Mouse (Mus musculus) limb, embryonic 14.5 days (tissue): ENCODE results near the gene Pard3b. TPM values are rescaled to one million over a fixed set of nuclear protein-coding genes. Genes with fewer than 3 reads are reported as not detected.
A peak's percentile ranks its signal among the peaks of the same experiment; 100 is the strongest.

Experiments
- ATAC-seq: fragments of 200-750 bp; cut with Nextera tagmentation; 2 replicates; pipeline ENCODE4 v1.8.0; 2017; ENCODE audit warnings: low read depth, moderate number of reproducible peaks, moderate TSS enrichment; ENCODE audit not compliant: low FRiP score
- DNase-seq: peaks from one replicate; pipeline ENCODE4 v3.0.0-alpha.2; 2015; ENCODE audit warnings: low spot score
- H3K27ac ChIP-seq: fragments of 300-500 bp; sonication (generic); replicated peaks from 2 replicates; pipeline ENCODE4 v1.5.1; 2014; ENCODE audit warnings: low read depth, mild to moderate bottlenecking, low read length, moderate library complexity, mixed read lengths
- H3K27me3 ChIP-seq: fragments of 300-500 bp; sonication (generic); 2 replicates; pipeline ENCODE4 v1.6.1; 2014; ENCODE audit warnings: low read length, mixed read lengths; ENCODE audit not compliant: control insufficient read depth, insufficient read depth
- H3K36me3 ChIP-seq: fragments of 300-500 bp; sonication (generic); 2 replicates; pipeline ENCODE4 v1.6.1; 2014; ENCODE audit warnings: mild to moderate bottlenecking, low read length, moderate library complexity, mixed read lengths; ENCODE audit not compliant: control insufficient read depth, insufficient read depth
- H3K4me1 ChIP-seq: fragments of 300-500 bp; sonication (generic); 2 replicates; pipeline ENCODE4 v1.6.1; 2014; ENCODE audit warnings: antibody characterized with exemption, low read length, mixed read lengths; ENCODE audit not compliant: control insufficient read depth, insufficient read depth
- H3K4me2 ChIP-seq: fragments of 300-500 bp; sonication (generic); replicated peaks from 2 replicates; pipeline ENCODE4 v1.6.1; 2014; ENCODE audit warnings: low read depth, mild to moderate bottlenecking, low read length, moderate library complexity; ENCODE audit not compliant: severe bottlenecking
- H3K4me3 ChIP-seq: fragments of 300-500 bp; sonication (generic); replicated peaks from 2 replicates; pipeline ENCODE4 v1.5.1; 2014; ENCODE audit warnings: low read length
- H3K9ac ChIP-seq: fragments of 300-500 bp; sonication (generic); 2 replicates; pipeline ENCODE4 v1.6.1; 2014; ENCODE audit warnings: mild to moderate bottlenecking, low read depth, low read length, moderate library complexity; ENCODE audit not compliant: severe bottlenecking
- H3K9me3 ChIP-seq: fragments of 300-500 bp; sonication (generic); 2 replicates; pipeline ENCODE4 v1.6.1; 2016; ENCODE audit warnings: low read length; ENCODE audit not compliant: control insufficient read depth
- POLR2A ChIP-seq: fragments of 200-500 bp; IDR thresholded peaks from 2 replicates; pipeline ENCODE4 v1.8.0; 2012; ENCODE audit warnings: inconsistent platforms, mild to moderate bottlenecking, moderate library complexity, borderline replicate concordance; ENCODE audit not compliant: insufficient read depth, insufficient read length; ENCODE audit errors: extremely low read depth
- WGBS: fragments of 180-500 bp; shearing (Covaris S2); extraction: QIAGEN DNeasy Blood & Tissue Kit; methylation state at CpG from one replicate; pipeline ENCODE4 v1.1.7; 2014; 5-methylcytosine and 5-hydroxymethylcytosine counted together
- polyA plus RNA-seq, 2 experiments: library from polyadenylated mRNA; depleted of rRNA in 1 of 2; stranded (reverse) in 1 of 2; unstranded in 1 of 2; fragments of >200 nt; fragmentation: Nextera tagmentation in 1 of 2; extraction: Ambion mirVana in 1 of 2; gene quantifications; 2 replicates each; pipeline versions ENCODE4 v1.2.1 to v1.2.3; 2012 to 2014

Pard3b gene
- polyA plus RNA-seq, 2 experiments = 5.3 to 21.0 TPM

DNA sequence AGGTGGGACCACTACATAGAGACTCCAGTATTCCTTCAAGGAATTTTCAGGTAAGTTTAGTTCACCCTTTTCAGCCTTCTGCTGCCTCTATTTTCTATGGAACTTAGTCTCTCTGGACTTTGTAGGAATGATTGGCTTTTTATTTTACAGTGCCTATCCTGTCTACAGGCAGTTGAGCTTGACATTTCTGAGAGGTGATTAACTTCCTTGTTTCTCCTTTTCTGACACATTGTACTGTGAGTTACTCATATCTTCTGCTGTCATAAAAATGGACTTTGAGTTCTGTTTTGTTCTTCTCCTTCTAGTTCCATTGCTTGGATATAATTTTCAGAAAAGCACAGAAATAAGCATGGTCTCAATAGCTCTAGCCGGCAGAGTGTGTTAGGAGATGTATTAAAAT, 112.4 kb downstream of the Pard3b start:
- Histone ChIP-seq H3K27ac (no peak overlapping the region), H3K9ac (no peak overlapping the region), H3K36me3 (no peaks in the 10 kb centered on the region), H3K4me2 (no peak overlapping the region), H3K4me3 (no peak overlapping the region), H3K27me3 (no peaks in the 10 kb centered on the region), H3K4me1 (no peaks in the 10 kb centered on the region), H3K9me3 (no peaks in the 10 kb centered on the region)
- DNase-seq (no peak), ATAC-seq (no peak)
- TF ChIP-seq POLR2A = no peak
- 94% methylated on average over 1 of the region's 1 CpGs for WGBS

DNA sequence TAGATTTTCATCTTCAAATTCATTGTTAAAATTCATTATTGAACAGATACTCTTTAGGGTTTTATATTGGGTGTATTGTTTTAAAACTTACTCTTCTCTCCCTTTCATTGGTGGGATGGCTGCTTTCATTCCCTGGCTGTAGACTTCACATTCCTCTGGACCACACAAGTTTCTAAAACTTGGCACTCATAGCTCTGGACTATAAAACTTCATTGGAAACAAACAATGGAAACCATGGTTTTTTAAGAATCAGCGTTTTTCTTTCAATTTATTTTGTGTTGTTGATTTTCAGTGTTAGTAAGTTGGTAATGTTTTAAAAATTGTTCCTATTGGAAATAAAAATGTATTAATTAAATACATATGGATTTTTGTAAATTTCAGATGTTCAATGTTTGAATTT, 118.1 kb downstream of the Pard3b start:
- no peaks in the 10 kb centered on the region for H3K36me3 ChIP-seq
- H3K27me3 ChIP-seq = no peaks in the 10 kb centered on the region
- 52% methylated on average over 1 of the region's 1 CpGs for WGBS
- TF ChIP-seq POLR2A = no peak
- H3K4me3 ChIP-seq = no peak overlapping the region
- no peak overlapping the region for H3K9ac ChIP-seq
- H3K27ac ChIP-seq = no peak overlapping the region
- H3K4me2 ChIP-seq = no peak overlapping the region
- DNase-seq = peak; percentile 52
- no peaks in the 10 kb centered on the region for H3K4me1 ChIP-seq
- no peaks in the 10 kb centered on the region for H3K9me3 ChIP-seq
- ATAC-seq = no peak

DNA sequence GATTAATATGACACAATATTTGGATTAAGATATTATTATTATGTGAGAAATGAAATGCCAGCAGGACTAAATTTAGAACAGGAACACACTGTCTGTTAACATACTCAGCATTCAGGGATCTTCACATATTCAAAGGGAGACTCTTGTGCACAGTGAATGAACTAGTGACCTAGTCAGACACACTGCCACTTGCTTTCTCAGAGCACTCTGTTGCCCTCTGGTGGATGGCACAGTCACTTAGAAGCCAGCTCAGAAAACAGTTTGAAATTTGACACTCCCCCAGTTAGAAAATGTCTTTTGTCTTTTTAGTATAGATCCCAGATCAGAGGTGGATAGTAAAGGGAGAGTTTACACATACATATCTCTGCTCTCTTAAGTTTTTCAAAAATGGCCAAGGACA, 132.6 kb downstream of the Pard3b start:
- DNase-seq (peak; percentile 75), ATAC-seq (no peak)
- no peak overlapping the region for H3K4me2 ChIP-seq

DNA sequence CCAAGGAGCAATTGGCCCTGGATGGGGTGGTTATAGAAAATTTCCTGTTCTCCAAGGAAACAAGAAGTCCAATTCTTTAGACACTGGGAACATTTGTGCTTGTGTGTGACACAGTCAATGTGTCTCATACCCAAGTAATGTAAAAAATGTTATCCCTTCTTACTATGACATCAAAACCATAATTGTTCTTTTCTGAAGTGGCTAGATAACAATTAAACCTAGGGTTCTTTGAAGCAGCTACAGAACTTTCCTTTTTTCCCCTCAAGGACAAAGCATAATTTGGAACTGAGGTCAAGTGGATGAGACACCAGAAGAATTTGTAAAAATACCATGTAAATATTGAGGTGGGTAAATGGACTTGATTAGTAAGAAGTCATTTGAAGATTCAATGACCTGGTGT, 140.1 kb downstream of the Pard3b start:
- Histone ChIP-seq H3K9ac (no peak overlapping the region), H3K27me3 (no peaks in the 10 kb centered on the region)
- no peak for ATAC-seq

More for the DNA sequence above, 132.6 kb downstream of the Pard3b start:
- Histone ChIP-seq H3K9me3 (no peaks in the 10 kb centered on the region), H3K36me3 (no peaks in the 10 kb centered on the region), H3K4me3 (no peak overlapping the region), H3K27me3 (no peaks in the 10 kb centered on the region), H3K4me1 (no peaks in the 10 kb centered on the region), H3K27ac (no peak overlapping the region), H3K9ac (no peak overlapping the region)
- no peak for TF ChIP-seq POLR2A

DNA sequence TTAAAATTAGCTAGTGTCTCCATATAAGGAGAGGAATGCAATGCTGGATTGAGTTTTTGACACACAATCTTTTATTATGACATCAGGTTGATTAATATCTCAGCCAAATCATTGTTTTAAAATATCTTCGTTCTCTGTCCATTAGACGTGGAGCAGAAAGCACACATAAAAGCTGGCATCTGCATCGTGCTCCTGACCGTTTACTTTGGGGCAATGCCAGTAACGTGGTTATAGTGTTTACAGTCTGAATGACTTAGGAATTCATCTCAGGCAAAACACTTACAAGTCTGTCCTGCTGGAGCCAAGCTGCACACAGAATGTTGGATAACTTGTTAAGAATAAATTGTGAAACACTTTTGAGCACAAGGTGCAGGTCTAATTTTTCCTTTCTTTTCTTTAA, 141.3 kb downstream of the Pard3b start:
- Histone ChIP-seq H3K9me3 (no peaks in the 10 kb centered on the region), H3K27ac (no peak overlapping the region), H3K4me2 (no peak overlapping the region), H3K27me3 (no peaks in the 10 kb centered on the region), H3K4me3 (no peak overlapping the region), H3K4me1 (no peaks in the 10 kb centered on the region), H3K36me3 (no peaks in the 10 kb centered on the region), H3K9ac (no peak overlapping the region)
- DNase-seq (peak; percentile 42), ATAC-seq (no peak)
- 33% methylated on average over 5 of the region's 5 CpGs for WGBS
- TF ChIP-seq POLR2A = no peak

More for the DNA sequence above, 140.1 kb downstream of the Pard3b start:
- no peak for TF ChIP-seq POLR2A
- Histone ChIP-seq H3K9me3 (no peaks in the 10 kb centered on the region), H3K4me3 (no peak overlapping the region), H3K27ac (no peak overlapping the region), H3K36me3 (no peaks in the 10 kb centered on the region), H3K4me2 (no peak overlapping the region), H3K4me1 (no peaks in the 10 kb centered on the region)
- no peak for DNase-seq

DNA sequence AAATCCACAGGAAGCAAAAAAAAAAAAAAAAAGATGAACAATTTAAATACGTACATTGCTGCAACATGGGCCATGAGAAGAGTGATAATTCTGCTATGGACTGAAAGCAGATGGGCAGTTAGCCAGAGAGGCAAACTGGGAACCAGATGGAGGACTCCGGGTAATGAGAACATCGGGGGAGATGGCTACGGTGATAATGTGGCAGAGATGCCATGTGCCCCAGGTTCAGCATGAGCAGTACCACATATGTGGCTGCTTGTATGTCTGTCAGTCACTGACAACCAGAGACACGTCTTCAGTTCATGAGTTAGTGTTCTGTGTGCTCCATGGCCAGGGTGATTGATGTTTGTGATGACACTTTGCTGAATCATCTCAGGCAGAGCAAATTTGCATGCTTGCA, 157.7 kb downstream of the Pard3b start:
- Histone ChIP-seq H3K9me3 (no peaks in the 10 kb centered on the region; the same call in 1 of the 2 replicates), H3K4me1 (no peaks in the 10 kb centered on the region), H3K27me3 (no peaks in the 10 kb centered on the region), H3K4me2 (no peak overlapping the region), H3K9ac (no peak overlapping the region), H3K36me3 (no peaks in the 10 kb centered on the region), H3K27ac (no peak overlapping the region), H3K4me3 (no peak overlapping the region)
- ATAC-seq = no peak
- DNase-seq = no peak
- TF ChIP-seq POLR2A = no peak
- WGBS = 73% methylated on average over 5 of the region's 5 CpGs
